Comparison of ENCODE assay signal across 9 mouse cellular contexts in the genomic region with DNA sequence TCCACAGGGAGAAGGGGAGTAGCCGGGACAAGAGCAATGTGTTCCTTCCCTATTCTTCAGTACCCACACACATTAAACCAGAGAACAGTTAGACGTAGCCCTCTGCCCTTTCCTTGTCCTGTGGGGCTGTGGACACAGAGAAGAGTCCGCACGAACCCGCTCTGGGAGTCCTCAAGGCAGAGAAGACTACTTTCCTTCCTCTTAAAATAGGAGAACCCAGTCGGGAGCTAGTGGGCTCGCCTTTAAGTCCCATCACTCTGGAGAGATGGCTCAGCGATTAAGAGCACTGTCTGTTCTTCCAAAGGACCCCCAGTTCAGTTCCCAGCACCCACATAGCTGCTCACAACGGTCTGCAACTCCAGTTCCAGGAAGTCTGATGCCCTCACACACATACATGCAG. TPM values are rescaled to one million over a fixed set of nuclear protein-coding genes. Genes with fewer than 3 reads are reported as not detected.
DNase-seq lines count a peak whose midpoint lies in the region; ATAC-seq lines count a peak whose summit lies in the region.
"Had no signal": no experiment of that assay in that cellular context is flagged by ENCODE, and none has a peak within 500 bp of the region (broad histone marks: within the 10 kb centered on the region; RNA-seq: fewer than 3 reads in every experiment).

No protein-coding gene starts in this region.

- peaks cover 9% of the 10 kb centered on the region for H3K4me1 ChIP-seq in neural tube, embryonic 11.5 days (ENCODE audit: control insufficient read depth, insufficient read depth, low read length)
- H3K4me1 ChIP-seq in limb, embryonic 13.5 days, result peaks cover 19% of the 10 kb centered on the region
- peaks cover 21% of the 10 kb centered on the region for H3K4me1 ChIP-seq in stomach, embryonic 15.5 days

- H3K27me3 ChIP-seq in neural tube, embryonic 11.5 days (ENCODE audit: control insufficient read depth, insufficient read depth, low read length), result no peaks in the 10 kb centered on the region
- H3K27me3 ChIP-seq in limb, embryonic 13.5 days, result no peaks in the 10 kb centered on the region
- H3K27me3 ChIP-seq in stomach, embryonic 15.5 days (replicated peaks), result no peaks in the 10 kb centered on the region

- ATAC-seq in neural tube, embryonic 11.5 days (ENCODE audit: insufficient read depth, low FRiP score, low TSS enrichment), result no peak
- ATAC-seq in limb, embryonic 13.5 days (ENCODE audit: low FRiP score, low read depth), result no peak
- ATAC-seq in stomach, embryonic 15.5 days (ENCODE audit: insufficient read depth, low FRiP score, low read depth), result no peak

- peaks cover 2% of the 10 kb centered on the region for H3K36me3 ChIP-seq in neural tube, embryonic 11.5 days (ENCODE audit: control insufficient read depth, insufficient read depth, low read length)
- H3K36me3 ChIP-seq in limb, embryonic 13.5 days, result peaks cover 37% of the 10 kb centered on the region
- H3K36me3 ChIP-seq in stomach, embryonic 15.5 days, result peaks cover 28% of the 10 kb centered on the region

- H3K9ac ChIP-seq in neural tube, embryonic 11.5 days (ENCODE audit: low read length), result peak overlapping the region; percentile 77
- peak overlapping the region; percentile 85 for H3K9ac ChIP-seq in limb, embryonic 13.5 days
- peak overlapping the region; percentile 73 for H3K9ac ChIP-seq in stomach, embryonic 15.5 days

- 47% methylated on average over 9 of the region's 9 CpGs for WGBS in neural tube, embryonic 11.5 days
- 58% methylated on average over 9 of the region's 9 CpGs for WGBS in limb, embryonic 13.5 days
- WGBS in stomach, embryonic 15.5 days, result 46% methylated on average over 9 of the region's 9 CpGs

- H3K4me3 ChIP-seq in neural tube, embryonic 11.5 days (ENCODE audit: low read depth, low read length), result peak overlapping the region; percentile 60
- H3K4me3 ChIP-seq in limb, embryonic 13.5 days, result peak overlapping the region; percentile 80
- H3K4me3 ChIP-seq in stomach, embryonic 15.5 days (replicated peaks), result peak overlapping the region; percentile 75

- no peaks in the 10 kb centered on the region for H3K9me3 ChIP-seq in neural tube, embryonic 11.5 days (ENCODE audit: control insufficient read depth, low read length)
- no peaks in the 10 kb centered on the region for H3K9me3 ChIP-seq in limb, embryonic 13.5 days
- H3K9me3 ChIP-seq in stomach, embryonic 15.5 days, result no peaks in the 10 kb centered on the region

- DNase-seq in cerebellum, adult 11-12 months, result peak; percentile 30
- DNase-seq in cerebellum, adult 9-10 months, result no peak
- no peak for DNase-seq in neural tube, embryonic 11.5 days (ENCODE audit: low spot score)
- DNase-seq in neural tube, embryonic 10.5 days (ENCODE audit: extremely low spot score, low spot score), result no peak
- no peak for DNase-seq in embryo, embryonic 10.5 days (ENCODE audit: low spot score)
- no peak for DNase-seq in spleen, adult 12 weeks (ENCODE audit: low spot score)
- DNase-seq: cerebellum, adult 11 months had no signal

- peak overlapping the region; percentile 61 for H3K4me2 ChIP-seq in neural tube, embryonic 11.5 days (ENCODE audit: low read depth)
- peak overlapping the region; percentile 84 for H3K4me2 ChIP-seq in limb, embryonic 13.5 days (replicated peaks)
- peak overlapping the region; percentile 86 for H3K4me2 ChIP-seq in stomach, embryonic 15.5 days

- no peak overlapping the region for H3K27ac ChIP-seq in neural tube, embryonic 11.5 days (ENCODE audit: low read depth, low read length)
- H3K27ac ChIP-seq in limb, embryonic 13.5 days, result peak overlapping the region; percentile 75; the same call in 1 of the 2 replicates
- peak overlapping the region; percentile 86 for H3K27ac ChIP-seq in stomach, embryonic 15.5 days

RNA-seq across cellular contexts. Expression of a gene that starts 0.9 kb away (rescaled TPM):
- 23.8 and 27.3 TPM in 2 replicates for polyA plus RNA-seq in neural tube, embryonic 11.5 days (2014; fragmentation: Nextera tagmentation; extraction: Ambion mirVana)
- polyA plus RNA-seq in limb, embryonic 13.5 days (2015; fragmentation: Nextera tagmentation; extraction: Ambion mirVana), result 45.2 and 49.3 TPM in 2 replicates
- polyA plus RNA-seq in stomach, embryonic 15.5 days (2015; fragmentation: Nextera tagmentation; extraction: Ambion mirVana), result 34.7 and 35.8 TPM in 2 replicates

RNA-seq across cellular contexts. Expression of a gene that starts 8.4 kb away (rescaled TPM):
- 34.3 and 36.0 TPM in 2 replicates for polyA plus RNA-seq in neural tube, embryonic 11.5 days (2014; fragmentation: Nextera tagmentation; extraction: Ambion mirVana)
- 36.4 and 39.0 TPM in 2 replicates for polyA plus RNA-seq in limb, embryonic 13.5 days (2015; fragmentation: Nextera tagmentation; extraction: Ambion mirVana)
- 32.9 and 33.3 TPM in 2 replicates for polyA plus RNA-seq in stomach, embryonic 15.5 days (2015; fragmentation: Nextera tagmentation; extraction: Ambion mirVana)

RNA-seq across cellular contexts. Expression of a gene that starts 17.7 kb away (rescaled TPM):
- polyA plus RNA-seq in neural tube, embryonic 11.5 days (2014; fragmentation: Nextera tagmentation; extraction: Ambion mirVana), result 8.9 and 12.6 TPM in 2 replicates
- polyA plus RNA-seq in limb, embryonic 13.5 days (2015; fragmentation: Nextera tagmentation; extraction: Ambion mirVana), result 11.1 and 11.4 TPM in 2 replicates
- polyA plus RNA-seq in stomach, embryonic 15.5 days (2015; fragmentation: Nextera tagmentation; extraction: Ambion mirVana), result 8.7 and 11.6 TPM in 2 replicates

RNA-seq across cellular contexts. Expression of a gene that starts 40.7 kb away (rescaled TPM):
- 8.9 and 9.5 TPM in 2 replicates for polyA plus RNA-seq in neural tube, embryonic 11.5 days (2014; fragmentation: Nextera tagmentation; extraction: Ambion mirVana)
- polyA plus RNA-seq in limb, embryonic 13.5 days (2015; fragmentation: Nextera tagmentation; extraction: Ambion mirVana), result 18.9 and 19.2 TPM in 2 replicates
- 15.3 and 15.4 TPM in 2 replicates for polyA plus RNA-seq in stomach, embryonic 15.5 days (2015; fragmentation: Nextera tagmentation; extraction: Ambion mirVana)

RNA-seq across cellular contexts. Expression of a gene that starts 40.9 kb away (rescaled TPM):
- polyA plus RNA-seq in neural tube, embryonic 11.5 days (2014; fragmentation: Nextera tagmentation; extraction: Ambion mirVana), result 68.4 and 73.4 TPM in 2 replicates
- polyA plus RNA-seq in limb, embryonic 13.5 days (2015; fragmentation: Nextera tagmentation; extraction: Ambion mirVana), result 43.1 and 48.5 TPM in 2 replicates
- polyA plus RNA-seq in stomach, embryonic 15.5 days (2015; fragmentation: Nextera tagmentation; extraction: Ambion mirVana), result 30.1 and 33.3 TPM in 2 replicates
